Mouse (Mus musculus) A20 (cell line): Measurements from ENCODE around the gene Lrpprc.

ENCODE experiments used
- DNase-seq: peaks from one replicate; pipeline ENCODE4 v3.0.0-alpha.2; 2011; ENCODE audit warnings: low read depth, low spot score

Gene Lrpprc

DNA sequence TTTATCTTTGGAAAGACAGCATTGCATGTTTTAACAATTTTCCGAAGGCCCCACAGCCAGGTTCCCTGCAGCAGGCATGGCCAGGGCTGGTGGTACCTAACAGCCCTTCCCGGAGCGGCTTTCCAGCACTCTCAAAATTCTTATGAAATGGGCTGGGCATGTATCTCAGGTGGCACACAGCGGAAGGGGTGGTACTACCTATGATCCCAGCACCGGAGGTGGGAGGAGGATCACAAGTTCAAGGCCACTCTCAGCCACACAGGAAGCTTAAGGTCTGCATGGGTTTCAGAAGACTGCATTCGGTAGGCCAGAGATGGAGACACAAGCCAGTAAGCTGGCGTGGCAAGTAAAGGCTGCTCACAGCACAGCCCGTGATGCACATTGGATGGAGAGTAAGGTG is 31.6 kb downstream of the Lrpprc start:
- no peak for DNase-seq

DNA sequence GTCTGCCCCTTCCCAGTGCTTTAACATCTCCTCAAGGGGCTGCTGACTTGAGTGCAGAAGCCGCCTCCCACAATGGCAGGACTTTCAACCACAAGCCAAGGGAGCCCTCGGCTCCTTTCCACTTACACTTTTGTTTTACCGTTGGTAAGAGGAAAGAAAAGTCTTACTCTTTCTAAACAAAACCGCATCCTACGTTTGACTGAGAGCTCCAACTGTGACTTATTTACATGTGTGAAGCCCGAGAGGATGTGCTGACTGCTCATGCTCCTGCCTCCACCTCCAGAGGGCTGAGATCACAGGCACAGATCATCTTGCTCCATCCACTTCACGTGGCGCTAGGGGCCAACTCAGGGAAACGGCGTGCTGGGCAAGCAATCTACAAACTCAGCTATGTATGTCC is 32.2 kb downstream of the Lrpprc start:
- no peak for DNase-seq

DNA sequence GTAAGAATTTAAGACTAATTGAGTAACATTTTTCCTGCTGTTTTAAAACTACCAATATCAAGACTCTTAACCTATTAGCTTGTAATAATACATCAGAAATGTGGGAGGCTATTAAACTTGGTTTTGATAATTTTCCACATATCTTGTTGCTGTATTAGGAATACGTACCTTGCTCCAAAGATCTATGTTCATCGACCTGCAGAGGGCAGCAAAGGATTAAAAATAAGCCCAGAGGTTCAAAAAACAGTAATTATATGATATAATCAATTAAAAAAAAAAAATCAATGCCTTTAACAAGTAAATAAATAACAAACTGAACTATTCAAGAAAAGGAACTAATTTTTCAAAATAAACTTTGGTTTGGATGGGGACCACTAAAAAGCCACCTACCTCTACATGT is 34.5 kb downstream of the Lrpprc start:
- DNase-seq, result peak; percentile 19

DNA sequence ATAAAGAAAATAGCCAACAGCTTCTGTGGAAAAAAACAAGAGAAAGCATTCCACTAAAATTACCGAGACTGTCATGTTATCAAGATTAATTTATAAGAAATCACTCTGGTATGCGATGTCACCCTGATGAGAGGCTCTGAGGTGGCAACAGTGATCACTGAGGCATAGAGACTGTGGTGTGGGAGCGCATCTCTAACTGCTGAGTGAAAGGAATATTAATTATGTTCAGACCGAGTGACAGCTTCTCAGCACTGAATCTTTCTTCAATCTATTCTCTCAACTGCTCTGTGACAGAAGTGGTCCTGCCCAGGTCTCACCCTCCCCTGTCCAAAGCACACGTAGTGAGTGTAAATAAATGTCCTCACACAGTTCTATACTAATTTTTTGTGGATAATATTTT is 37.1 kb downstream of the Lrpprc start:
- no peak for DNase-seq

DNA sequence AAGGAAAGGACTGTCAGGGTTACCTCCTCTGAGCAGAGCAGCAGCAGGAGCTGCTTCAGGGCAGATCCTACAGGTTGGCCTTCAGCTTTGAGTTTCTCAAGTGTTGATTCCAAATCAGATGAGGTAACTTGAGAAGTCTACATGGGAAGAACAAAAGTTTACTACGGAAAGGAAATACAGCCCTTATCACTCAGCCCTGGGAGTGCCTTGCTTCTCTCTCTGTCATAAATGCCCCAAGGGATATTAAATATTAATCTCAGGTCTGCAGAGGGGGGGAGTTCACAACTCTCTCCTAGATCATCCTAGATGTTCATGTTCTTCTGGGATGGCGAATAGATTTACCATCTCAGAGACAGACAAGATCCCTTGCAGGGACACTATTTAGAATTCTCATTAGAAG is 38.3 kb downstream of the Lrpprc start:
- no peak for DNase-seq

DNA sequence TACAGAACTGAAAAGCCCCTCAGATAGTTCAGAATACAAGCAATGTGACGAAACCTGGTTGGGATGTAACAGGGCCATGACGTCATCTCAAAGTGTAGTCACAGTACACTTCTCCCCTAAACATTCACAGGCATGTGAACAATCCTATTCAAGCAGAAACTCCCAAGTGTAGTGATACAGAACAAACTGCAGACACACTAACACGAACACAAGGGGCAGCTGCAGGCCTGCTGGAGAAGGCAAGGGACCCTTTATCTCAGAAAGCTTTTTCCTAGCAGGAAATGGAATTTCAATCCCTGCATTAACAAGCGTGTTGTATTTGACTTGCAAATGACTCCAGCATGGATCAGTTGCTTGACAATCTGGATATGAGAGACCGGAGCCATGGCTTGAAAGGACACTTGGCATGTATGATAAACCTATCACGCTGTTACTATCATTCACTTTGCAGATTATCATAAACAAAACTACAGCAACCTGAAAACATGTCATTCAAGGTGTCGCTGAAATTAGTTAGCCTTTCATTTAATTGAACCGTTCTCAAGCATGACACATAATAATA is 38.9 kb downstream of the Lrpprc start:
- DNase-seq, result no peak

DNA sequence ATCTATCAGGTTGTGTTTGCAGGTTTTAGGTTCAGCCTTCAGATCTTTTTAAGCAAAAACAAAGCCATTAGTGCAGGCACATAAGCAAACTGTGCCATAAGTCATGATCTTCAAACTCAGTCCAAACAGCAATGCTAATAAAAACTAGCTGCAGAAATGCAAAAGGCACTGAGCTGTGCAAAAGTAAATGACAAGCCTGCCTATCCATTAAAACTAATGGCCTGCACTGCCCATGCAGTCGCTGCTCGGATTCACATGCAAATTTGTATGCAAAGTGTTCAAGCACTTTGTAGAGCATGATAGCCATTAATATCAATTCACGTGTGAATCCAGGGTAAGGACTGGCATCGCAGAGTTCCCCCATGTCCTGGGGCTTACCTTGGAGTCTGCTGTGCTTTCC is 40.5 kb downstream of the Lrpprc start:
- DNase-seq, result no peak

DNA sequence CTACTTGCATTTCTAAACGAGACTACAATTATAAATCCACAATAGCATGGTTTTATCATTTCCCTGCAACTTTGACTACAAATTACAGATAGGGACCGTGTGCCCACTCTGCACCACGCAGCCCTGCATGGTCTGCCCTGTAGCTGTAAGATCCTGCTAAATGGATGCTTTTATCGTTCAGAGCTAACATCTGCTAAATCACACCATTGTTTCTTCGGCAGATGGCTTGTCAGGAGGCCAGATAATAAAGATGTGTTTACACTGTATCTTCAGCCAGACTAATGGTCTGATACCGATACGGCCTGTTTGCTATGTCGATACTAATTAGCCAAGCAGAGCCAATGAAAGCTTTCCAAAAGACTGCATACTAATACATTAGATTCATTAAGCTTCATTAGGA is 41.3 kb downstream of the Lrpprc start:
- DNase-seq, result no peak

DNA sequence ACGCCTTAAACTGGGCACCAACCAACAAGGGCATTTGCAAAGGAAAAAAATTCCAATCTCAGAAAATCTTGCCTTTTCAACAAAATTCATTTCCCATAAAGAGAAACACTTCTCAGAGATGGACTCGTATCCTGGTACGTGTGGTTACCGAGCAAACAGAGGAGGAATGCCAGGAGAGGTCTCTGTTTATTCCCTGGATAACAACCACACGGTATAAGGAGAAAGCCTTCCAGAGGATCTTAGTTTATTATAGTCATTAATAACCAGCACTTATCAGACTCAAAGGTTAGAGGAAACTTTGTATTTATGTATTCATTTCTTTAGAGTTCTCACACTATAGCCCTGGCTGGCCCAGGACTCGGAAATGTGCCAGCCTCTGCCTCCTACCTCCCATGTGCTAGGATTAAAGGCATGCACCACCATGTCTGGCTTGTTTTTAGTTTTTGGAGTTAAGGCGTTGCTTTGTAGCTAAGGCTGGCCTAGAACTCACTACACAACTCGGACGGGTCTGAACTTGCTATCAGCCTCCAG is 42.4 kb downstream of the Lrpprc start:
- DNase-seq, result no peak

DNA sequence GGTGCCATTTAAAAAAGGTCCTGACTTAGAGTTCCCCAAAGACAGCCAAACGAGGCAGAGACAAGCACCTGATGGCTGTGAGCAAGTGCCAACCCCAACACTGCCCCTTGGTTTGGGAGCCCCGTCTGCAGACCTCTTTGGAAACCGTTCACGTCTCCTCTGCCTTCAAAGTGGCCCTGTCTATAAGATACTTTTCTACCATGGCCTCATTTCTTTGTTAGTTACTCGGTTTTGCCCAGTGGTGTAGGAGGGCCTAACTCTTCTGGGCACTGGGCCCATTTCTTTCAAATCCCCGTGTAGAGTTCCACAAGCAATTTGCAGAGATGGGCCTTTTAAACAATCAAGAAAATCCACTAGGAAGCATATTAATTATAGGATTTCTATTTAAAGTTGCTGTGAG is 43.4 kb downstream of the Lrpprc start:
- no peak for DNase-seq

DNA sequence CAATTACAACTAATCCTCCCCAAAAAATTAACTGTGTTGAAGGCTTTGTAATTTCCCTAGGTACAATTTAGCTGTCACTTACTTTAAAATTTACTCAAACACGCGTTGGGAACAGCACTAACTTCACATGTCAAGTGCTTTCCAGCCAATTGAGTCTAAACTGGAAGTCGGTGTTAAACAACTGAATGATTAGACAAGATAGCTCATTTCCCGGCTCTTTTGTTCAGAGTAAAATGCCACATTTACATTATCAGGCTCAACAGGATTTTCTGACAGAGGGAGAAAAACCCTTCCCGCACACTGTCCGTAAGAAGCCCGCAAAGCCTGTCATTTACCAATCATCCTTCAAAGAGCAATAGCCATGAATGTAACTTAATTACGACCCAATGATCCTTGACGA is 45.6 kb downstream of the Lrpprc start:
- no peak for DNase-seq

DNA sequence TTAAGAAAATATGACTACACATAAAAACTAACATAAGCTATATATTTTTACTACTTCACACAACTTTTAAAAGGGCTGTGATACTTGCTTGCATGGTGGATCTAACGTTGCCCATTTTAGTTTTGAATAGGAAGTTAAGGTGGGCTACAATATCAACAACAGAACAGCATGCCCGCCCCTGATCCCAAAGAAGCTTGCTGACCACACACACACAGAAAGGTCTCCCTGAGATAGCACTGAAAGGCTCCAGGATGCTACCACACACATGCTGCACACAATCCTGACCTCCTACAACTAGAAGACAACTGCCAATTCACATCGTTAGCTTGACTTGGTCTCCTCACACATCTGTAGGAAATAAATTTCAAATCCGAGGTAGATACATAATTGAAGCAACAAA is 46.3 kb downstream of the Lrpprc start:
- DNase-seq, result no peak

DNA sequence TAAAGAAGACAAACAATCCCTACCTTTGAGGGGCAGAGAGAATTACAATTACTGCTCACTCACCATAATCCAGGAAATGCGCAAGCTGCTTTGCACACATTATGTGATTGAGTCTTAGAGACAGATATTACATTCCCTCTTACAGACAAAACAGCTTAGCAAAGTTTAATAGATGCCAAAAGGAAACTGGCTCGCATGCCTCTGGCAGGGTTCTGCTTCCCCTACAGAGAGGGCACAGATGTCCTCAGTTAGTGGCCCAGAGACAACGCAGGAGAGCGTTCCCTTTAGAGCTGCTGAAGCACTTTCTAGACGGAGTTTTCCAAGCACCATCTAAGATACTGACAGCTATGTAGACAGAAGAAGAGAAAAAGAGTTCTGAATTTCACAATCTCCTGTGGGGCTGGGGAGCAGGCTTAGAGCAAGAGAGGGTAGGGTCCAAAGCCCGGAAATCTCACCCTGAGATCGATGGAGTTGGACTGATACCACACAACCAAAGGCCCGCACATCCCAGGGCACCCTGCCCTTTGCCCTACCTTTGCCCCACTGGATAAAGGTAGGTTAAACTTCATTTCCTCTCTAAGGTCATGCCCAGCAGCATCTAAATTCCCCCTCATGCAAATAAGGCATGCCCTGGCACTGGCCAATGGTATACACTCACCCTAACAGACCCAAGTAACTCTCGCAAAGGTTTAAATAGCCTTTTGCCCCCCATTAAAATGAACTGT is 52.4 kb downstream of the Lrpprc start:
- DNase-seq, result no peak

DNA sequence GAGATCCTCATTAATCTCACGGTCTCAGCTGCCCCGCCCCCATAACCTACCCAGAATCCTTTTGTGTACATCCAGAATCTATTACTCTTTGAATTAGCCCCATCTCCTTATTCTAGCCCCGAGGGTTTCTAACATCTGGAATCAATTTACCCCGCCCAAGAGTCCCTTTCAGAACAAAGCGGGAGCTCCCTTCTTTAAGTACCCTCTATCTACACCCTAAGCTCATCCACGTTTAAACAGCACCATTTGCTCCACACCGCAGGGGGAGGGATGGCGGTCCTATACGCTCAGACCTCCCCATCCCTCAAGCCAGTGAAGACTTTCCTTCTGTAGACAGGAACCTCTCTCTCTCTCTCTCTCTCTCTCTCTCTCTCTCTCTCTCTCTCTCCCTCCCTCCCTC is 53.9 kb downstream of the Lrpprc start:
- no peak for DNase-seq

DNA sequence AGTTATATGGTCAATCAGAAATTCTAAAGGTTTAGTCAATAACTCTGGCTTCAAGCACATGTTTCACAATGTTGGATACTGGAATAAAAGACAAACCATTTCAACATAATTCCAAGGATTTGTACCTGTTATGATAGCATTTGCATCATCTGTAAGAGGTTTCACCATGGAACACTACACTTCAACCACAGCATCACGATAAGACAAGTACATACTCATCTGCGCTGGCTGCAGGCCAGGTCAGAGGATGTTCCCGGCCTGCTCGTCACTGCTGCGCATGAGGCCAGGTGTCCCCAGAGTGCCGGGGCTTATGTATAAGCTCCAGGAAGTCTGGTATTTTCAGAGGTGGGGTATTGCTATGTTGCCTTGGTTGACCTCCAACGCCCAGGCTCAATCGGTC is 58.0 kb downstream of the Lrpprc start:
- DNase-seq, result no peak

DNA sequence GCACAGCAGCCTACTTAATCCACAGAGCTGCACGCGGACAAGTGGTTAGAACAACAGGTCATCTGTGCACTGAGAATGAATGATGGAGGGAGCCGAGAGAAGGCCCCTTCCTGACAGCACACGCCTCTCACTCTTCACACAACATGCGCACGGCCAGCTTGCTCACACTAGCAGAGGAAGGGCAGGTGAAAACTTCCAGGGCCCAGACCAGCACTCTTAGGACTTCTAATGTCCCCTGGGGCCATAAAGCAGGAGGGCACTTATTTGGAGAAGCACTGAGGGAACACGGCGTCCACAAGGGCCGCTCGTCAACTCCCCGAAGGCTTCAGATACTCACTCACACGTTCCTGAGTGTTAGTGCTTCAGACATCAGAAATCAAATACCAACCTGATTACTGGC is 59.2 kb downstream of the Lrpprc start:
- no peak for DNase-seq

DNA sequence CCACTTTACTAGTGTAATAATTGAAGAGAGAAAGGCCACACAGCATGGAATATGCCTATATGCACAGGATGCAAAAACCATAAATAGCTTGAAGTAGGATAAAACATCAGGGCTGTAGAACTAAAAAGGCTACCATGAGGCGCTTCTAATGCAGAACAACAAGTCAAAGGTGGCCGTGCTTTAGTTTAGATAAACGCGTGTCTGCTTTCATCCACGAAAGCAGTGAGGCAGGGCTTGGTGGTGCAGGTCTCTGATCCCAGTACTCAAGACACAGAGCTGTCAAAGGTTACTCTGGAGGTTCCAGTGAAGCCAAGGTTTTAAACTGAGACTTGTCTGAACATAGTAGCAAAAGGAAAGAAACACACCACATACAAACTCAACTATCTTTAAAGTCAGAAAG is 61.4 kb downstream of the Lrpprc start:
- DNase-seq, result no peak

DNA sequence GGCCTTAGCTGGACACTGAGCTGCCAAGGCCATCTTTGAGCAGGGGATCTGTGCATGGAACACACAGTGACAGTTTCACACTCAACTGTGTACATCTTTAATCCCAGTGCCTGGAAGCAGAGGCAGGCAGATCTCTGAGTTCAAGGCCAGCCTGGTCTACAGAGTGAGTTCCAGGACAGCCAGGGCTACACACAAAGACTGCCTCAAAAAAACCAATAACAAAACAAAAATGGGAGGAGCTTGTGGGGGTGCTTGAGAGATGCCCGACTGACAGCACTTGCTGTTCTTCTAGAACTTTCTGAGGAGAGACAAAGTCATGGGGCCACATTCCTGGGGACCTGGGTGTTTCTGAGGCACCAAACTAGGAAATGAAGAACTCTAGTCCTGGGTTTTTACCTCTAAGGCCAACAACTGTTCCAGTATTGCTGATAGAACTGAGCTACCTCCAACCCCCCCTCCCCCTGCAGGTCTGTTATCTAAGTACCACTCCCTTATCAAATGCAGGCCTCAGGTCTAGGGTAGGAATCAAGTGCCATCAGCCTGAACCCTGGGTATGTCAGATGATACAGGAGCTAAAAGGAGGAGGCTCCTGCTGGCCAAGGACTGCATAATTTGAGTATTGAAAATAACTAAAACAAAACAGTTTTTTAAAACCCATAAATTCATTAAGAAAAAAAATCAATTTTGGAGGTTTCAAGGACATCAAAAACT is 62.2 kb downstream of the Lrpprc start:
- DNase-seq, result no peak

DNA sequence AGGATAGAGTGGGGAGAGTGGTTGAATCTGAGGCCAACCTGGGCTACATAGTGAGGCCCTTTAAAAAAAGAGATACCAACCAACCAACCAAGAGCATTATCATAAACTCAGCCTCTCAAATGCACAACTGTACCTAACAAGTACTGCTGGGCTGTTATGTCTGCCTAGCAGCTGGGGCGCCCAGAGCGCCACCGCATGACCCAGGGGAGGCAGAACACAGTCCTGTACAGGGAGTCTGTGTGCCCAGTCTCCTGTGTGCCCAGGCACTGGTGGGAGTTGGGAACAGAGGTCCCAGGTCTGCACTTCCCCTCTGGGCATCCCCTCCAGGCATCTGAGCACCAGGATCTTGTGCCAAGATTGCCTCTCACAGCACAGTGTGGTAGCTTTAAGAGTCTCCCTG is 65.4 kb downstream of the Lrpprc start:
- no peak for DNase-seq

DNA sequence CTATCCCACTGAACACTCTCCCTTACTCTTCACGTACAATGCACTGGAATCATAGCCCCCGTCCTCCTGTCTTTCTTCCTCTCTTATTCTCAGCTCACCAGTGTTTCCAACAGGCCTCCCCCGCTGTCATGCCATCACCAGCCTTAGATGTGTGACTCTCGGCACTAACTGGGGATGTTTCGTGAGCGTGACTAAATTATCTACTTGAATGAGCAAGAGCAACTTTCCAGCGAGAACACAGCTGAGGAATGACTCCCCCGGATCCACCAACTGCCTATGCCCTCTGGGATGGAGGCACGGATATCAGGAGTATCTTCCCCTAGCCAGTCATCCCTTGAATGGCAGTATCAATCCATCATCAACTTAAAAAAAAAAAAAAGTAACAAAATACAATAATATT is 66.6 kb downstream of the Lrpprc start:
- DNase-seq, result no peak

DNA sequence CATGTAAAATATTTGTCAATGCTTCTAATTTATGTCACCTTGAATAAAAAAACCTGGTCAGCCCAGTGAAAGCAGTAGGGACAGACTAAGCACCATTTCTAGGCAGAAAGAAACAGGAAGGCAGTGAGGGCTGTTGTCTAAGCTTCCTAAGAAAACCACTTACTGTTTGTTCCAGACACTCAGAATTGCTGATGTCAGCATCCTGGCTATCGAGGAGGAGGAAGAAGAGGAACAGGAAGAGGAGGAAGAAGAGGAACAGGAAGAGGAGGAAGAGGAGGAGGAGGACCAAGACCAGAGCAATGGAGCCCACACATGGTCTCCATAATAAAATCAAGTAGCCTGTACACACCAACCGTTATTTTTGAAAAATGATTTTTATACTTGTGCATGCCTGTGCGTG is 71.5 kb downstream of the Lrpprc start:
- no peak for DNase-seq

DNA sequence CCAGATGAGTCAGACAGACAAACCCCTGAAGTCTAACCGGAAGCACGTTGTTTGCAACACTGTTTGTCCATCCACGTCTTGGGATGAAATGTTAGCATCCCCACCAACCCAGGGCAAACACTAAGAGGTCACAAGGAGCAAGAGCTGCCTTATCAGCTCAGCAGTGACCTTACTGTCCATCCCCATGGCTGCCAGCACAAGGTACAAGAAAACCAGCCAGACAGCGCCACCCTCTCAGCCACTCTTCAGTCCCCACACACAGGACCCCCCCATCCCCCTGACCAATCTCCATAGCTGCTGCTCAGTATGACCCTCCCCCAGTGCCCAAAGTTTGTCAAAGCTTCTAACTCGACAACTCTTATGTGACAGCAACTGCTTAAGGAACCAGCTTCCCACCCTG is 73.2 kb downstream of the Lrpprc start:
- no peak for DNase-seq

DNA sequence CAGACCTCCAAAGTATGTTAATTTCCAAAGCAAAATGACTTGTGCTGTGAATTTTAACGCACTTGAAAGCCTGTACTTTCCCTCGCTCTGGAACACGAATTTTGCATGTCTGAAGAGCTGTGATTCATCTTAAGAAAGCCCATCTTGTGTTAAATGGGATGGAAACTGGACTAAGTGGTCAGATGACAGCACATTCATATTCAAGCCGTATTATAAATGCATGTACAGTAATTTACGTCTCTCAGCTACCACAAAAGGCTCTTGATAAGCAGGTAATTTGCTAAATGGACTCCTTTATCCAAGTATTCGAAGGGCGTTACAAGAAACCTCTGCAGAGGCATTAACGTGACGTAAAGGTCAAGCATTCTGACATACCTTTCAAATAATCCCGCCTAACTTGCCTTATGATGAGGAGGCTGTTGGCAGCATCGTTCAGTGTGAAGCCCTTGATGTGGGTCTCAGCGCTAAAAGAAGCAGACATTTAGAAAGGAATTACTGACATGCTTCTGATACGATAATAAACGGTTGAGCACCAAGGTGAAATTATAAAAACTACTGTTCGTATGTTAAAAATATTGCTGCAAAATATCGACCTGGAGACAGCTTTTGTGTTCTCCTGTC is 74.2 kb downstream of the Lrpprc start:
- no peak for DNase-seq
